Mouse (Mus musculus) heart, embryonic 16.5 days (tissue): Measurements from ENCODE around the gene Magi1. TPM values are rescaled to one million over a fixed set of nuclear protein-coding genes. Genes with fewer than 3 reads are reported as not detected.

Experiments used
- ATAC-seq: fragments of 200-750 bp; cut with Nextera tagmentation; replicated peaks from 2 replicates; pipeline ENCODE4 v1.8.0; 2017; ENCODE audit warnings: moderate number of reproducible peaks; ENCODE audit not compliant: insufficient read depth, low FRiP score; ENCODE audit errors: extremely low read depth
- H3K27ac ChIP-seq: fragments of 300-500 bp; sonication (generic); 2 replicates; pipeline ENCODE4 v1.5.1; 2014; ENCODE audit warnings: mild to moderate bottlenecking, low read length, control low read depth, moderate library complexity
- H3K27me3 ChIP-seq: fragments of 300-500 bp; sonication (generic); 2 replicates; pipeline ENCODE4 v1.6.1; 2014; ENCODE audit warnings: low read length, mixed read lengths; ENCODE audit not compliant: control insufficient read depth, insufficient read depth
- H3K36me3 ChIP-seq: fragments of 300-500 bp; sonication (generic); 2 replicates; pipeline ENCODE4 v1.6.1; 2014; ENCODE audit not compliant: control insufficient read depth, insufficient read depth
- H3K4me1 ChIP-seq: fragments of 300-500 bp; sonication (generic); 2 replicates; pipeline ENCODE4 v1.6.1; 2014; ENCODE audit warnings: low read length, mixed read lengths; ENCODE audit not compliant: control insufficient read depth, insufficient read depth
- H3K4me2 ChIP-seq: fragments of 300-500 bp; sonication (generic); 2 replicates; pipeline ENCODE4 v1.6.1; 2014; ENCODE audit warnings: low read depth, mild to moderate bottlenecking, control low read depth, low read length
- H3K4me3 ChIP-seq: fragments of 300-500 bp; sonication (generic); 2 replicates; pipeline ENCODE4 v1.5.1; 2014; ENCODE audit warnings: mild to moderate bottlenecking, control low read depth, low read length
- H3K9ac ChIP-seq: fragments of 300-500 bp; sonication (generic); 2 replicates; pipeline ENCODE4 v1.6.1; 2014; ENCODE audit warnings: low read length, control low read depth
- H3K9me3 ChIP-seq: fragments of 300-500 bp; sonication (generic); replicated peaks from 2 replicates; pipeline ENCODE4 v1.6.1; 2016; ENCODE audit warnings: low read length; ENCODE audit not compliant: control insufficient read depth
- WGBS: fragments of 180-500 bp; shearing (Covaris S2); extraction: QIAGEN DNeasy Blood & Tissue Kit; methylation state at CpG from one replicate; pipeline ENCODE4 v1.1.7; 2014; 5-methylcytosine and 5-hydroxymethylcytosine counted together
- polyA plus RNA-seq: library from polyadenylated mRNA; unstranded; fragments of >200 nt; fragmentation: Nextera tagmentation; extraction: Ambion mirVana; gene quantifications from 2 replicates; pipeline ENCODE4 v1.2.1, GENCODE M21; 2015

Magi1 gene
- polyA plus RNA-seq, 1 experiment from 2014 or later, result 6.3 TPM

DNA sequence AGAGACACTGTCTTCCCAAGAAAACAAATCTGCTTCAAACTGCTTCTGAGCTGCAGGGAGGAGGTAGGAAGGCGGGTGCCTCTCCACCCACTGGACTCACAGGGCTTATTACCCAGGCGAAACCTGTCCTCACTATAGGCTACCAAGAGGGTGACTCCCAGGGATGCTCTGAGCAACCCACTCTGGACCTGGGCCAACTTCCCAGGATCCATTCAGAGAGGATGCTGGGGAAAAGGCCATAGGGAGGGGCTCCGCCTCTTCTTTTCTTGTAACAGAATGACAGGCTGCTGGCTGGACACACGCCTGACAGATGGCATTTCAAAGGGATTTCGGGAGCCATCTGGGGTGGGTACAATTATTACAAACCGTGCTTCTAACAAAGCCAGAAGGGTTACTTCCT is 463.8 kb downstream of the Magi1 start:
- 46% methylated on average over 6 of the region's 6 CpGs for WGBS
- no peak overlapping the region for H3K4me2 ChIP-seq
- 0 out of 2 replicates have a peak, but pooled peaks cover 2% of the 10 kb centered on the region for H3K36me3 ChIP-seq
- H3K27ac ChIP-seq, result no peak overlapping the region
- ATAC-seq, result no peak
- no peak overlapping the region for H3K9ac ChIP-seq
- peaks cover 4% of the 10 kb centered on the region; the same call in 1 of the 2 replicates for H3K4me1 ChIP-seq
- no peaks in the 10 kb centered on the region for H3K27me3 ChIP-seq
- H3K4me3 ChIP-seq, result no peak overlapping the region
- H3K9me3 ChIP-seq, result no peaks in the 10 kb centered on the region

- Histone ChIP-seq H3K9ac (no peak overlapping the region), H3K9me3 (no peaks in the 10 kb centered on the region), H3K4me1 (peaks cover 4% of the 10 kb centered on the region; the same call in 1 of the 2 replicates), H3K4me3 (no peak overlapping the region), H3K36me3 (0 out of 2 replicates have a peak, but pooled peaks cover 2% of the 10 kb centered on the region), H3K27me3 (no peaks in the 10 kb centered on the region), H3K4me2 (no peak overlapping the region), H3K27ac (no peak overlapping the region)
- WGBS, result 97% methylated on average over 4 of the region's 4 CpGs
- ATAC-seq, result no peak
Observed at GRCm38 (mm10) chr6:93819282-93819681, 464.4 kb downstream of the Magi1 start.

DNA sequence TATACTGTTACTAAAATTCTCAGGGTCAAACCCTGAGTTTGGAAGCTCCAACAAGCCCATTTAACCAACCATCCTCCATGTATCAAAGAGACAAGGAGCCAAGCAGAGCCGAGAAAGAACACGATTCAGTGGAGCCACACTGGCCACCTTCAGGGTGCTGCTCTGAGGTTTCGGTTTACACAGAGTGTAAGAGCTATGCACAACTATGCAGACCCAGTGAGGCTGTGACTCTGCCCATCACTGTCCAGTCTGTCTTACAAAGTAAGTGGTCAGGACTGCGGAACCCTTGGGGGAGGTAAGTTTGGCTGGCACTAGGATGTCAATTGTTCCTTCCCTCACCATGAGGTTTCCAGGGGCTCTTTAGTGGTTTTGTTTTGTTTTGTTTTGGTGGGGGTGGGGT is 465.2 kb downstream of the Magi1 start:
- no peak for ATAC-seq
- Histone ChIP-seq H3K9ac (no peak overlapping the region), H3K36me3 (0 out of 2 replicates have a peak, but pooled peaks cover 1% of the 10 kb centered on the region), H3K9me3 (no peaks in the 10 kb centered on the region), H3K4me3 (no peak overlapping the region), H3K27me3 (no peaks in the 10 kb centered on the region), H3K4me2 (no peak overlapping the region), H3K27ac (no peak overlapping the region), H3K4me1 (peaks cover 4% of the 10 kb centered on the region; the same call in 1 of the 2 replicates)
- WGBS, result 76% methylated on average over 4 of the region's 4 CpGs

DNA sequence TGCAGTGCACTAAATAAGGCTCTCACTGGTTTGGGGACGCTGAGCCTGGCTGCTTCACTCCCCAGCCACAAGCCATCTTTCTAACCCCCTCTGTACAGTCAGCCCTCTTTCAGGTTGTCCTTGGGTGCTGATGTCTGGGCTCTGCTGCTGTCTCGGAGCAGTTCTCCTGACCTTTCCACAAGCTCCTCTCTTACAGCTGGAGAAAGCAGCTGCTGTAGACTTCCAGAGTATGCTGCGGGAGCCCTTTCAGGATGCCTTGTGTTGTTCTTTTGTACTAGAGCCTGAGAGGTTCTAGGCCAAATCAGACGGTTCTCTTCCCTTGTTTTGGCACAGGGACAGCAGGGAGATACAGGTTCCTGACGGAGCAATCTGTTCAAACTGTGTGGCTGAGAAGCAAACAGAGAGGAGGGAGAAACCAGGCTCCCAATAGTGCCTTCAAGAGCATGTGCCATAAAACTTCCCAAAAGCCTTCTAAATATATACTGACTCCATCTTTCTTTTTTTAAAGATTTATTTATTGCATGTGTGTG is 478.2 kb downstream of the Magi1 start:
- H3K36me3 ChIP-seq, result no peaks in the 10 kb centered on the region
- H3K4me1 ChIP-seq, result peaks cover 7% of the 10 kb centered on the region
- no peaks in the 10 kb centered on the region for H3K27me3 ChIP-seq
- H3K4me3 ChIP-seq, result no peak overlapping the region
- H3K4me2 ChIP-seq, result no peak overlapping the region
- no peak overlapping the region for H3K9ac ChIP-seq
- H3K9me3 ChIP-seq, result no peaks in the 10 kb centered on the region
- no peak overlapping the region for H3K27ac ChIP-seq
- no peak for ATAC-seq
- WGBS, result 62% methylated on average over 5 of the region's 5 CpGs

- WGBS, result 11% methylated on average over 4 of the region's 4 CpGs
- Histone ChIP-seq H3K36me3 (no peaks in the 10 kb centered on the region), H3K9ac (no peak overlapping the region), H3K4me1 (peaks cover 7% of the 10 kb centered on the region), H3K4me3 (no peak overlapping the region), H3K9me3 (no peaks in the 10 kb centered on the region), H3K27ac (peak overlapping the region; percentile 6; the same call in 1 of the 2 replicates), H3K4me2 (peak overlapping the region; percentile 14; the same call in 1 of the 2 replicates), H3K27me3 (no peaks in the 10 kb centered on the region)
- peak; percentile 45; the same call in 1 of the 2 replicates for ATAC-seq
Observed at GRCm38 (mm10) chr6:93802390-93802789, 481.3 kb downstream of the Magi1 start.

DNA sequence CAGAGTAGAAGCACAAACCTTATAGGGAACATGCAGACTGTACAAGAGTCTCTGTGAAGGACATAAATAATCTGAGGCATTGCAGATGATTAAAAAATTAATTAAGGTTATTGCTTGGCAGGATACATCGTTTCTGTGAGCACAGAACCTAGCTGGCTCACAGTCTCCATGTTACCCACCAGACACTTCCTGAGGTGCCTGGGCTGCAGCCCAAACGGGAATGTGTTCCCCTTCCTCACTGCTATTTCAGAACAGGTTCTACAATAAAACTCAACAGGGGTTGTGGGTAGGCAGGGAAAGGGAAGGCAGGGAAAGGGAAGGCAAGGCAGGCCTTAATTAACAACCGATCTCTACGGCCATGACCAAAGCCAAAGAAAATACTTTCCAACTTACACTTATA is 483.3 kb downstream of the Magi1 start:
- 69% methylated on average over 4 of the region's 4 CpGs for WGBS
- H3K27ac ChIP-seq, result no peak overlapping the region
- no peaks in the 10 kb centered on the region for H3K9me3 ChIP-seq
- H3K4me1 ChIP-seq, result peaks cover 7% of the 10 kb centered on the region
- H3K4me3 ChIP-seq, result no peak overlapping the region
- H3K4me2 ChIP-seq, result no peak overlapping the region
- ATAC-seq, result no peak
- H3K36me3 ChIP-seq, result no peaks in the 10 kb centered on the region
- no peaks in the 10 kb centered on the region for H3K27me3 ChIP-seq
- H3K9ac ChIP-seq, result no peak overlapping the region

DNA sequence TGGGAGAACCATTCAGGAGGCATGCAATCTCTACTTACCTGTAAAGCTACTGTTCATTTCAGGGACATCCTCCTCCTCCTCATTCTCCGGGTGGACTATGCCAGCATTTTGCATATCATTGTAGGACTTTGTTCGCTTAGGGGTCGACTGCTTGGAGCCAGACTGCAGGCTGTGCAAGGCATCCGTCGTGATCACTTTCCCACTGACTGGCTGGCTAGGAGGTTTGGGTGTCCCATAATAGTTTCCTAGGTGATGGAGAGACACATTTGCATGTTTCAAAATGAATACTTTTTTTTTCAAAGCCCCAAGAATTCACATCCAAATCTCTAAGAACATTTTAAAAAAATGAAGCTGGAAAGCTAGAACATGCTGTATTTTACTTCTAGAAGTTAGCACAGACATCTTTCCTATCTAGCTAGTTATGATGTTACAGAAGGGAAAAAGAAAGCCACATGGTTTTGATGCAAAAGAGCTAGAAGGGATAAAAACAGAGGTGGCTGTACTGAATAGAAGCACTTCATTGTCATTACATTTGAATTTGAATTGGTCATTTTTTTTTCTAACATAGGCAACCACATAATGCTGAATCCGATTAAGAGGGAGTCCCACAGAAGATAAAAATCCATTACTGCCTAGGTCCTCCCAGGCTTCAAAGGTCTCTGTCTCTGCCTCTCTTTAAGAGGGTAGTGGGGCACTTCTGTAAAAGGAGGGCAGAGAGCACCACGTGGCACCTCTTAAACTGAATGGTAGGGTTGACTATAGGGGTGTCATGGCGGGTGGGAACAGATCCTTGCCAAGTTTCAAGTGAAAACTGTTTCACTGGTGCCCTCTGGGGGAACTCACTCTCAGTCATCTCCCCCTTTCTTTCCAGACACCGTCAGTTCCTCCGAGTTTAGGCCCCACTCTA is 491.2 kb downstream of the Magi1 start:
- H3K9me3 ChIP-seq, result no peaks in the 10 kb centered on the region
- no peaks in the 10 kb centered on the region for H3K4me1 ChIP-seq
- no peak for ATAC-seq
- WGBS, result 82% methylated on average over 10 of the region's 10 CpGs
- H3K27me3 ChIP-seq, result no peaks in the 10 kb centered on the region
- no peak overlapping the region for H3K9ac ChIP-seq
- no peak overlapping the region for H3K4me2 ChIP-seq
- no peaks in the 10 kb centered on the region for H3K36me3 ChIP-seq
- no peak overlapping the region for H3K4me3 ChIP-seq
- H3K27ac ChIP-seq, result no peak overlapping the region

GRCm38 (mm10) chr6:93789721-93790120 is 494.0 kb downstream of the Magi1 start:
- Histone ChIP-seq H3K27me3 (no peaks in the 10 kb centered on the region), H3K9me3 (no peaks in the 10 kb centered on the region), H3K4me1 (no peaks in the 10 kb centered on the region), H3K4me3 (no peak overlapping the region), H3K9ac (no peak overlapping the region), H3K4me2 (no peak overlapping the region), H3K27ac (no peak overlapping the region), H3K36me3 (no peaks in the 10 kb centered on the region)
- ATAC-seq, result no peak

DNA sequence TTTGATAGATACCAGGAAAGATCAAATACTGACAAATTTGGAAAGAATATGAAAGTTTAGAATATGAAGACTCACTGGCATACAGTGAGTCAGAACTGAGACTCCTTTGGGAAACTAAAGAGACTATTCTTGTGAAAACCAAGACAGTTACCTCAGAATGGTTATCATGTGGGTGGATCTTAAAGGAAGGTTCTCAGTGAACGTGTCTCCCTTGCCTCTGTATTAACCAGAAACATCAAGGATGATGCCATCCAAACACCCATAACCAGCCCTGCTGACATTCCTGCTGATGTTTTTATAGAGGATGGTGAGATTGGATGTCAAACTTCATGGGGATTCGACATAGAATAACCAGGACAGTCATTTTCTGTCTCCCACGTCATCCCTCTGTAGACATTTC is 496.7 kb downstream of the Magi1 start:
- 85% methylated on average over 3 of the region's 3 CpGs for WGBS
- no peak overlapping the region for H3K4me3 ChIP-seq

More for the DNA sequence above, 496.7 kb downstream of the Magi1 start:
- Histone ChIP-seq H3K27me3 (no peaks in the 10 kb centered on the region), H3K27ac (no peak overlapping the region), H3K36me3 (no peaks in the 10 kb centered on the region), H3K4me1 (no peaks in the 10 kb centered on the region), H3K9me3 (no peaks in the 10 kb centered on the region), H3K4me2 (no peak overlapping the region), H3K9ac (no peak overlapping the region)
- no peak for ATAC-seq
